Mouse (Mus musculus): ENCODE measurements around the gene Dpep3.
"Not testable (repeated sequence)": the region's sequence is repeated elsewhere in the genome, so short reads cannot be mapped to it uniquely, and the experiment has no call there.

Gene Dpep3

DNA sequence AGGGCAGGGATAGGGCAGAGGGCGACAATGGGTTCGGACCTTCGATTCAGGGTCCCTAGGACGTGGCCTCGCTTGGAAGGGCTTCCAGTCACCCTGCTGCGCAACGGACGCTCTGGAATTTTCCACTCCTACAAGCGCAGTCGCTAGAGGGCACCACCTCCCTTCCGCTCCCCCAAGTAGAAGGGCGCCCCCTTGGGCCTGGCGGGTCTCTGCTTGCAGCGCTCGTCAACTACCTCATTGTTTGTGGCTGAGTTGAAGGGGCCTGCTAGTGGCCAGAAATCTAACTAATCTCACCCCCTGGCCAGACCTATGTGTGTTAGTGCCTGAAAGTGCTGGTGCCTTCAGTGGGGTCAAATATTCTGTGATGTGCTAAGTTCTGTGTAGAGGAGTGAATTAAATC lies at the start of gene Dpep3:
Gene Dpep3, minus strand, starts transcription at position 105 of the 400 bp plus-strand sequence.
- no peak for DNase-seq

DNA sequence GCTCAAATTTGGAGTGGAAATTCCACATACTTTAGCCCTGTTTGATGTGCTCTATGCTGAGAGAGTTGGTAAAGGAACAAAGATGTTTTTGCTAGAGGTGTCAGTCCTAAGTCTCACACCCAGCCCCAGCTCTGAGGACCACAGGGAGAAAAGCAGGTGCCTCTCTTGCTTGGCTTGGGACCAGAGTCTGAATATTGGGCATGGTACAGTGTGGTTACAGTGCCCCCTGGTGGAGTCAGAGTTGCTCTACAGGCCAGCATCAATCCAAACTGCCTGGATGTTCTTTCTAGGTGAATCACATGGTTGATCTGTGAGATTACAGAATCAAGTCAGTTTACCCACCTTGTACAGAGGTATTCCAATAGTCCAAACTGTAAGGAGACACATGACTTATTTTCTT lies 43.3 kb upstream of the Dpep3 start:
- DNase-seq: peak; percentile 91 to 92

DNA sequence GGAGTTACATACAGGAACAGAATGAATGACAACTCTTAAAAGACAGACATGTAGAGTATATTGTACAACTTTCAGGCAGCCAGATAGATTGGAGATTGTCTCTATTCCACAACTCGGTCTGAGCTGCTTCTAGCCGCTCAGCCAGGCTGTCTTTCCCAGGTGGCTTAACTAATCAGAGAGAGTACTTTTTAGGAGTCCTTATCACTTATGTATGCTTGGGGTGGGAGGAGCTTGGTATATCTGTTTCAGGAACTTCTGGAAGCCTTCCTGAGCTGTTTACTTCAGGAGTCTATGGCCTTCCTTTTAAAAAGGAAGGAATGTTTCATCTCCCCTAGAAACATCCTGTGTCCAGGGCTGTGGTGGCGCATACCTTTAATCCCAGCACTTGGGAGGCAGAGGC lies 38.8 kb upstream of the Dpep3 start:
- no peak for DNase-seq

DNA sequence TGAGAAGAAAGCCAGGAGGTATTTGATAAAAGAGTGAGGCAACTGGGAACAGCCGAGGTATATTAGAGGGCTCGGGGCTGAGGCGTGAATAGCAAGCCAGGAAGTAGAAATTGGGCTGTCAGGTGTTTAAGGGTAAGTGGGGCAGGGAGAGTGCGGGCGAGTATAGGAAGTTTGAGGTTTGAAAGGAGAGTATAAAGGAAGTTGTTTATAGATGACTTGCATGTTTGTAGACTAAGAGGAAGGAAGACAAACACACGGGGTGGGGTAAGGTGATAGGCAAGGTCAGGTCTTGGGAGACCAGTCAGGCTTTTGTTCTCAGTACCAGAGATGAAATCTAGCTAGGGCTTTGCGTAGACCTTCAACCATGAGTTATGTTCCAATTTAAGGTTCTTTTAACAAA lies 37.9 kb upstream of the Dpep3 start:
- peak; percentile 24 to 34 for DNase-seq

DNA sequence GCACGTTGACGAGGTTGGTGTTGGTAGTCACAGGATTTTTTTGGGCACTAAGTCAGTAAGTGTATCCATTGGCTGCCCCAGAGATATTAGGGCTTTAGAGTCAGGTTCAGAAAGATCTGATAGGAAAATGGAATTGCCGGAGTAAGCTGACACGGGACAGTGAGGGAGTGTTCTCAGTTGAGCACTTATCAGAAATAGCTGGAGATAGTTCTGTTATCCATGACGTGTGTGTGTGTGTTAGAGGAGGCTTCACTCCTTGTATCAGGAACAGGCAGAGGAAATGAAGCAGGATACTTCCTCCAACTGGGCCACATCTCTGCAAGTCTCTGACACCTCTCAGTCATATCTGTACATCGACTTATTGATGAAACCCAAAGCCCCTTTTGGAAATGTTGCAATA lies 37.1 kb upstream of the Dpep3 start:
- DNase-seq: no peak

DNA sequence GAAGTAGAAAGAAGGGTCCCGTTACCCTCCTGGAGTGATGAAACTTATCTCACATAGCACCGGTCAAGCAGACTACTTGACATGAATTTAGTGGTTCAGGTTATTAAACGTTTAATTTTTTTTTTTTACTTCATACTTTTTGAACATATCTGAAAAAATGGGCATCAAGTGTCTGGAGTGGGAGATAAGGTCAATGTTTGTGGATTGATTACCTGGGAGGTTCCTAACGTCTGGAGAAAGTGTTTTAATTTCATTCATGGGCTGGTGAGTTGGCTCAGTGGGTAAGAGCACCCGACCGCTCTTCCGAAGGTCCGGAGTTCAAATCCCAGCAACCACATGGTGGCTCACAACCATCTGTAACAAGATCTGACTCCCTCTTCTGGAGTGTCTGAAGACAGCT lies 33.0 kb upstream of the Dpep3 start:
- DNase-seq: not testable (repeated sequence)

DNA sequence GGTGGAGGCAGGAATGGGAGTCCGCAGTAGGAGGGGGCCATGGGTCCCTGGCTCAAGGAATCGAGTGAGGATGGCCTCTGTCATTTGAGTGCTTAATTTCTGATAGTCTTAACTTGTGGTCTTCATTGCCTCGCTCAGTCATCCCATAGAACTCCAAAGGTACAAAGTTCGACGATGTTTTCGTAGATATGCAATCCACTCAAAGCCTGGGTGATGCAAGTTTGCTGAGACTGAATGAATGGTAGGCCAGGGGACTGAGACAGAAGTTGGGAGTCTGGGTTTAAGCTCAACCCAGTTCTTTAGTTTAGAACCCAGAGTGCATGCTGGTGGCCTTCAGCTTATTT lies 32.4 kb upstream of the Dpep3 start, which contains the start of gene Ddx28:
Gene Ddx28, minus strand, starts transcription at position 240 of the 344 bp plus-strand sequence.
- DNase-seq: no peak

DNA sequence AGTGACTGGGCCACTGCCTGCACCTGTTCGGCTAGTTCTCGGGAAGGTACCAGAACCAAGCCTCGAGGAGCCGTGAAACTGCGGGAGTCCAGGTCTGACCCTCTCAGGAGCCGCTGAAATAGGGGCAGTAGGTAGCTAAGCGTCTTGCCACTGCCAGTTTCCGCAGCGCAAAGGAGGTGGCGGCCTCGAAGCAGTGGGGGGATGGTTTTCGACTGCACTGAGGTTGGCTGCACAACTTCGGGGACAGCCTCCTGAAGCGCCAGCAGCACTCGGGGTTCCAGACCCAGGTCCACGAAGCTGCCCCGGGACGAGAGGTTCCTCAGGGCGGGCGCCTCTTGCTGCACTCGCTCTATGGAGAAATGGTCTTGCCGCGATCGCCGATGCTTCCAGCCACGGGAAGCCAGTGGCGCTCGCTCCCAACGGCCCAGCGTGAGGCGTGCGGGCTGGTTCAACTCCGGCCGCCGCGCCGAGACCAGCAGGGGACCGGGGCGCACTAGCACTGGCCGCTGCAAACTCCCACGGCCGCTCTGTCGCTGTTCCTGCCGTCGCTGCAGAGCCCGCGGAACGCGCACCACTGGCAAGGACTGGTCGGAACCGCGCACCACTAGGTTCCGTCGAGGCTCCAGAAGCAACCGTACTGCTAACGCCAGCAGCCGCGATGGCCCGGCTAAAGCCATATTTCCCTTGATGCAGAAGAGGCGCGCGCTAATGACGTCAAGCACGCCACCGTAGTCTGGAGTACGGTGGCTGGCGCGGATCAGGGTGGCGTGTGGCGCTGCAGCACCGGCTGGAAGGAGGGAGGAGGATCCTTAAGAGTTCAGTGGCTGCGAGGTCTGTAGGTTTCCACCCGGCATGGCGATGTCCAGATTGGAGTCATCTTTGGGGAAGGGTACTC lies 31.8 kb upstream of the Dpep3 start:
- DNase-seq: peak; percentile 91 to 92

DNA sequence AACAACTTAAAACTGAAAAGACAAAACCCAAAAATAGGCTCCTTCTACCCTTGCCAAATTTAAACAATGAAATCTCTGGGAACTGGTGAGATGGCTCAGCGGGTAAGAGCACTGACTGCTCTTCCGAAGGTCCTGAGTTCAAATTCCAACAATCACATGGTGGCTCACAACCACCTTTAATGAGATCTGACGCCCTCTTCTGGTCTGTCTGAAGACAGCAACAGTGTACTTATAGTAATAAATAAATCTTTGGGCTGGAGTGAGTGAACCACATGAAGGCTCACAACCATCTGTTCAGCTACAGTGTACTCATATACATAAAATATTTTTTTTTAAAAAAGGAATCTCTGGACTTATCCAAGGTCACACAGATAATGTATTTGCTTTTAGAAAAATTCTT lies 28.7 kb upstream of the Dpep3 start:
- not testable (repeated sequence) for DNase-seq

DNA sequence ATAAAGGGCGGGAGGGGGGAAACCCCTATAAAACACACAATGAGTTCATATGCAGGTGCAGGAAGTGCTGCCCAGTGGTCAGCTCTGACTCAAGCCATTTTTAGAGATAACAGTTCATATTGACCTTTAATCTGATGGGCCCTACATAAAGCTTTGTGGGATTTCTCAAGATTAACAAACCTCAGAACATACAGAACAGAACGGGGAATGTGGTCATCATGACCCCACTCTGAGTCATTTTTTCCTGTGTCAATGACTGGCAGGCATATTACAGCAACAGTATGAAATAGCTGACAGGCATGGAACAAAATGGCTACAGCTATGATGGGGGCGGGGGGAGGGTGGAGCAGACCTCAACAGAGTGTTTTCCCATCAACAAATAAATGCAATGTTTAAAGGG lies 27.9 kb upstream of the Dpep3 start:
- DNase-seq: no peak

DNA sequence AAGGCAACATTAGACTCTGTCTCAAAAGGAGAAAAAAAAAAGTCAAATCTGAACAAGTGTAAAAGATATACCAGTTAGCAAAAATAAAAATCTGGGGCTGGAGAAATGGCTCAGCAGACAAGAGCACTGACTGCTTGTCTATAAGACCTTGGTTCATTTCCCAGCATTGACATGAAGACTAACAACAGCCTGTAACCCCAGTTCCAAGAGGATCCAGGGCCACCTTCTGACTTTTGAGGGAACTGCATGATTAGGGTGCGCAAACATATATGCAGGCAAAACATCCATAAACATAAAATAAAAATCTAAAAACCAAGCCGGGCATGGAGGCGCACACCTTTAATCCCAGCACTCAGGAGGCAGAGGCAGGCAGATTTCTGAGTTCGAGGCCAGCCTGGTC lies 27.2 kb upstream of the Dpep3 start:
- peak in 1 of 2 experiments; percentile 20 for DNase-seq

DNA sequence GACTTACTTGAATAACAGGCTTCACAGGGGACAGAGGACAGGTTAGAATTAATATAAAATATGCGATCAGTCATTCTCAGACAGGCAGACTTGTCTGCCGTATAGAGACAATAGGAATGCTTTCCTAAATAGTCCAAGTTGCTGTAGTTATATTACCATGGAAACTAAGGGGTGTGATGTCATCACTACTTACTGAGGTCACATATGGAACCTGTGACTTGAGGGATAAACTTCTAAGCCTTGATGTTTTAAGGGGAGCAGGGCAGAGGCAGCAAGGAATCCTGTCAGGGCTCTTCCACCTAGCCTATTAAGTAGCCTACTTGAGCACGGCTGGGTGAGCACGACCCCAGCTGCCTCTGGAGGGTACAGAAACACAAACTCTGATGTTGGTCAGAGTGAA lies 26.6 kb upstream of the Dpep3 start, which contains the start of gene Dpep2nb:
Gene Dpep2nb, minus strand, starts transcription at position 101 of the 400 bp plus-strand sequence.
- DNase-seq: no peak

DNA sequence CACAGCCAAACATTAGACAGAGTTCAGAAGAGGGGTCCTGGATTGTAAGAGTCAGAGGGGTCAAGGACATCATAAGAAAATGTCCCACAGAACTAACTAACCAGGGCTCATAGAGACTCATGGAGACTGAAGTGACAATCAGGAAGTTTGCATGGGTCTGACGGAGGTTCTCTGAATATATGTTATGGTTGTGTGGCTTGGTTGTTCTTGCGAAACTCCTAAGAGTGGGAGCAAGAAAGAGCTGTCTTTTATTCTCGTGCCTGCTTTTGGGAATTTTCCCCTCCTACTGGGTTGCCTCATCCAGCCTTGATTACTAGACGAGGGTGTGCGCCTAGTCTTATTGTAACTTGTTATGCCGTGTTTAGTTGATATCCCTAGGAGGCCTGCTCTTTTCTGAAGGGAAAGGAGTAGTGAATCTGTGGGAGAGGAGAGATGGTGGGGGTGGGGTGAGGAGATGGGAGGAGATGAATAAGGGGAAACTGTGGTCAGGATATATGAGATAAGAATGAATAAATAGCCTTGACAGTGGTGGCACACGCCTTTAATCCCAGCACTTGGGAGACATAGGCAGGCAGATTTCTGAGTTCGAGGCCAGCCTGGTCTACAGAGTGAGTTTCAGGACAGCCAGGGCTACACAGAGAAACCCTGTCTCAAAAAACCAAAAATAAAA lies 25.4 kb upstream of the Dpep3 start:
- DNase-seq: no peak

DNA sequence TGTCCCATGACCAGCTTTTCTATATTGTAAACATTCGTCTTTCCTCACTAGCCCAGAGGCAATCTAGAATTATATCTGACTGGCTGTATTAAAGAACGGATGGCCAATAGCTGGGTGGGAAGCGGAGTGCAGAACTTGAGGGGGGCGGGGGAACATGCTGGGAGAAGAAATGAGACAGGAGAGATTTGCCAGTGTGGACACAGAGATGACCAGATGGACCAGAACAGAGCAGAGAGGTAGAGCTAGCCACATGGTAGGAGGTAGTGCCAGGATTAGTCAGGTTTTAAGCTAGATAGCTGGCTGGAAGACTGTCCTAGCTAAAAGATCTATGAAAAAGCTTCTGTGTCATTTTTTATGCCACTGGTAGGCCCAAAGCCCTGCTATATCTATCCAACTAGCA lies 22.7 kb upstream of the Dpep3 start:
- no peak for DNase-seq

DNA sequence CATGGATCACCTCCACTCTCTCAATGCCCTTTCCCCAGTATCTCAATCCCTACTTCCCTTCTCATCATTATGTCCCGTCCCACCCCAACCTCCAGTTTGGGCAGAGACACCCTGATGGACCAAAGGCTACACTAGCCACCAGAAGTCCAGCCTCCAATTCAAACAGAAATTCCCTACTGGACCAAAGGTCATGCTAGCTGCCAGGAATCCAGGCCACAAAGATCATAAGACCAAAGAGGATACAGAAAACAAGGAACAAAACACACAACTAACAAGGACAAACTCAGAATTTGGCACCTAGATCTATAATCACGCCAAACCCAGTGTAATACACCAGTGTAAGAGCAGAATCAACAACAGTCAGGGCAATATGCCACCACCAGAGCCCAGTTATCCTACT lies 19.7 kb upstream of the Dpep3 start:
- no peak for DNase-seq

DNA sequence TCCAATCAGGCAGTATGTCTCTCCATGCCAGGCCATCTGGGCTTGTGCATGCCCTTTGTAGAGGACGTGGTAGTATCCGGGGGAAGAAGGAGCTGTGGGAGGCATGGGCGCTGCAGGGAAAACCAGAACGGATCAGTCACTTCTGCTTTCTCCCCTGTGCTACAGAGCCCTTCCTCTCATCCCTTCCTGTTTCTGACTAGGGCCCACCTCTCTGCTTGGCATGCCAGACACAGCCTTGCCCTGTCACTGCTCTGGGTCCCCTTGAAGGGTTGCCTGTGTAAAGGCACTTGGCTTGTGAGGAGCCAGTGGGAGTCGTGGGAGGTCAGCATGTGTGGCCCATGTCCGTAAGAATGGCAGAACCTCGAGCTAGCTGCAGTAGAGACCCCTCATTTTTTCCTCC lies 17.1 kb upstream of the Dpep3 start:
- DNase-seq: peak; percentile 38

DNA sequence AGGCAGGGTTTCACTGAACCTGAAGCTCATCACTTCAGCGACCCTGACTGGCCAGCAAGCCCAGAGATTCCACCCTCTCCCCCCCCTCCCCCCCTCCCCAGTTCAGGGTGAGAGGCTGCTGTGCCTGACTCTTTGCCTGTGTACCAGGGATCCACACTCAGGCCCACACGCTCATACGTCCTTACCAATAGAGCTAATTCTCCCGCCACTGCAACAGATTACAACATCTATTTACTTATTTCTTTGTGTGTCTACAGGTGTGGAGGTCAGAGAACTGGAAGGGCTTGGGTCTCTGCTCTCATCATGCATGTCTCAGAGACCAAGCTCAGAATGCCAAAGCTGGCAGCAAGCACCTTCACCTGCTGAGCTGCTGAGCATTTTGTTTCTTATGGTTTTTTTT lies 14.0 kb upstream of the Dpep3 start:
- no peak for DNase-seq

DNA sequence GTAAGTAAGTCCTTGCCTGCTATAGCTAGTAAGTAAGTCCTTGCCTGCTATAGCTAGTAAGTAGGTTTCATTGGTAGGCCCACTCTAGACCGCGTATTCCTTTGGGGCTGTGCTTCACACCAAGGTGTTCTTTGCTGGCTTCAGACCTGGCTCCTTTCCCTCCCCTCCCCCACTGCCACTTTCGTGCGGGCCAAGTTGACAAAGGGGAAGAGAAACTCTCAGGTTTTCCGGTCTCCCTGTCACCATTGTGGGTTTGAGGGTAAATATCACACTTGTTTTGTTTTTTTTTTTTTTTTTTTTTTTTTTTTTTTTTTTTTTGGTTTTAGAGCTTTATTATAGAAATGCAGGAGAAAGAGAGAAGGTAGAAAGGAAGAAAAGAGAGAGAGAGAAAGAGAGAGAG lies 13.3 kb upstream of the Dpep3 start:
- peak; percentile 92 to 94 for DNase-seq

DNA sequence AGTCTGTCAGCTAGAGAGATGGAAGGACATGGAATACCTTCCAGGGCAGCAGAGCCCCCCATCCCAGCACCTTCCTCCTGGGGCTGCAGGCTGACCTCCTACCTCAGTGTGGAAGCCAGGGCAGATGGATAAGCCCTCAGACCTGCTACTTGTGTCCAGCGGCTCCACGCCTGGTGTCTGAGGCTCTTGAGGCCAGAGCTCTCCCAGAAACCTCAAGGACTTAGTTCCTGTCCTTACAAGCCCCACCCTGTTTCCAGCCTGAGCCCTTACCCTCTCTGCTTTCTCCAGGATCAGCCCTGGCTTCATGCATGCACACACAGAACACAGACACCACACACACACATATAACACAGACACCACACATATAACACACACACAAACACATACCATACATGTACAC lies 12.3 kb upstream of the Dpep3 start:
- DNase-seq: no peak

DNA sequence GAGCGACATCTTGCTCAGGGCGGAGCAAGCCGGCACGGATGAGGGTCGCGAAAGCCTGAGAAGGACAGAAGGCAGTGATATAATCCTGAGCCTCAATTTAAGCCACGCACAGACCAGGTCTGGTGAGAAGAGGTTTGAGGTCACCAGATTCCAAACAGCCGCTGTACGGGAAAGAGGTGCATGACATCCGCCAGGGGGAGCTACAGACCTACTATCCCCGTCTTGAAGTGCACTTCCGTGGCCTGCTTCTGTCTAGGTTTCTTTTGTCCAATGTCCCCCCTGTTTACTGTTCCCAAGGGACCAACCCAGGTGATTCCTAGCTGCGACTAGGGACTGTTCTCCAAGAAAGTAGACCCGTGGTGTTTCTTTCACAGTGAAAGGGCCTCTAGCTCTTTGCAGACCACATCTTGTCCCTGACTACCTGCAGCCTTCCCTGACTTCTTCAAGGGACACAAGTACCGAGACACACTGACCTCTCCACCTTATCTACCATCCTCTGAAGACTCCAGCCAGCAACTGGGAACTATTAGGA lies 11.7 kb upstream of the Dpep3 start, which contains the start of gene Dus2:
Gene Dus2, plus strand, starts transcription at position 482 of the 532 bp plus-strand sequence.
- peak; percentile 92 to 93 for DNase-seq

DNA sequence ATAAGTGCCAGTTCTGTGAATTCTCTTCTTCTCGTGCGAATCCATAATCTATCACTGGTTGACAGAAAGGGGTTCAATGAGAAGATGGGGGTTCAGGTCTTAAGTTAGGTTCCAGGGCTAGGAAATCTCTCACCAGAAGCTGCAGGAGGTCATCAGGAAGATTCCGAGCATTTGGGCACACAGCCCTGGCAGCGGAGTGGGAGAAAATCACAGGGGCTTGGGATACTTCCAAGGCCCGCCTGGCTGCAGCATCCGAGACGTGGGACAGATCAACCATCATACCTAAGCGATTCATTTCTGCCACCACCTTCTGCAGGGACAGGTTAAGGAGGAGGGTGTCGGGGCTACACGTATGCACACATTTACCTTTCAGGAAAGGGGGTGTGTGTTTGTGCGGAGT lies 9.3 kb upstream of the Dpep3 start:
- DNase-seq: no peak

DNA sequence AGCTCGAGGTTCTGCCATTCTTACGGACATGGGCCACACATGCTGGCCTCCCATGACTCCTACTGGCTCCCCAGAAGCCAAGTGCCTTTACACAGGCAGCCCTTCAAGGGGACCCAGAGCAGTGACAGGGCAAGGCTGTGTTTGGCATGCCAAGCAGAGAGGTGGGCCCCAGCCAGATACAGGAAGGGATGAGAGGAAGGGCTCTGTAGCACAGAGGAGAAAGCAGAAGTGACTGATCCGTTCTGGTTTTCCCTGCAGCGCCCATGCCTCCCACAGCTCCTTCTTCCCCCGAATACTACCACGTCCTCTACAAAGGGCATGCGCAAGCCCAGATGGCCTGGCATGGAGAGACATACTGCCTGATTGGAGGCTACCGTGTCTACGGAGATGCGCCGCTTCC lies 4.2 kb upstream of the Dpep3 start:
- DNase-seq: not testable (repeated sequence)

DNA sequence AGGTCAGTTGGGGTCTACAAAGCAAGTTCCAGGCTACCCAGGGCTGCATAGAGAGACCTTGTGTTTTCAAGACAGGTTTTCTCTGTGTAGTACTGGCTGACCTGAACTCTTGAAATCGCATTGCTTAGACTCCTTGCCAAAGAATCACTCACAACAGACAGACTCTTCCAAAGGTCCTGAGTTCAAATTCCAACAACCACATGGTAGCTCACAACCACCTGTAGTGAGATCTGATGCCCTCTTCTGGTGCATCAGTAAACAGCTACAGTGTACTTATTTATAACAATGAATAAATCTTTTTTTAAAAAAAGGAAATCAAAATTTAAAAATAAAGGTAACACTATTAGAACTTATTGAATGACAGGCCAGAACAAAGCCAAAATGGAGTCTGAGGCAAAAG lies 1.9 kb upstream of the Dpep3 start:
- DNase-seq: no peak

DNA sequence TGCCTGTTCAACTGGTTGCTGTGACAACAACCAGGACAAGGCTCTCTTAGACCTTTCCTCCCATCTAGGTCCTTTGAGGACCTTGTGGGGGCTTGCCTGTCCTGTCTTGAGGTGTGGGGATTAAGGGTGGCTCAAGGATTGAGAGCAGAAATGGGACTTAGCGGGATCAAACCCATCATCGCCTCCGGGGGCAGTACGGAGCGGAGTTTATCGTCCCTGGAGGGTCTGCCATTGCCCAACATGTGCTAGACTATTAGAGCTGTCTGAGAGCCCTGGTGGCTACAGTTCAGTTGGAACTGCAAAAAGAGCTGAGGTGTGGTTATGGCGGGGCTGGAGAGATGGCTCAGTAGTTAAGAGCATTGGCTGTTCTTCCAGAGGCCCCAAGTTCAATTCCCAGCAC lies 3.9 kb downstream of the Dpep3 start:
- DNase-seq: no peak

All from B cell, adult 2 months (primary cell).